Mouse (Mus musculus) ES-Bruce4 (cell line): Measurements from ENCODE around the gene Tubg1.

Experiments used
- CTCF ChIP-seq: IDR thresholded peaks from one replicate; pipeline ENCODE4 v1.8.1; 2011; ENCODE audit warnings: low read depth, low read length
- EP300 ChIP-seq: IDR thresholded peaks from 2 replicates; pipeline ENCODE4 v1.6.1; 2011; ENCODE audit warnings: low read depth, low read length; ENCODE audit not compliant: insufficient read depth
- POLR2A ChIP-seq: IDR thresholded peaks from one replicate; pipeline ENCODE4 v1.8.1; 2011; ENCODE audit warnings: low read length; ENCODE audit not compliant: insufficient read depth

GRCm38 (mm10) chr11:101085617-101086322 is 34.0 kb upstream of the Tubg1 start:
- TF ChIP-seq CTCF (no peak), POLR2A (no peak), EP300 (no peak)
